Mouse (Mus musculus): ENCODE results near the gene Cyp3a57.
"Not testable (repeated sequence)": the region's sequence is repeated elsewhere in the genome, so short reads cannot be mapped to it uniquely, and the experiment has no call there.

DNA sequence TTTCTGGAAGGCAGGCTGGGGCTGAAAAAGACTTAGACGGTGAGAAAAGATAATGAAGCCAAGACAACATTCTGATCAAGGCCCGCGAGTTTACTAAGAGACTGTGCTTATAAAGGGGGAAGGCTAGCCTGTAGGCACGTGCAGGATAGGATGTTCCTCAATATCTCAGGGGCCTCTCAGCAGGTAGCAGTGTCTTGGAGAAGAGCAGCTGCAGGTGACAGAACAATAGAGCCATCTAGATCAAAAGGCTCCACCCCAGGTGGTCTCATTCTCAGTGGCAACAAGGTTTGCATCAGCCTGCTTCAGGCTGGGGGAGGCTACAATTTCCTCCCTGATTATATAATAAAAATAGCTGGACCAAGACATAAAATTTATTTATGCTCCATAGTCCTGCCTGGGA lies 43.3 kb upstream of the Cyp3a57 start:
- not testable (repeated sequence) for TF ChIP-seq CTCF (IDR thresholded peaks at IDR 0.05; ENCODE audit: low read depth, low read length); GATA2 (IDR thresholded peaks at IDR 0.05; ENCODE audit: borderline replicate concordance, low read depth, low read length)
